11 mouse cellular contexts compared by ENCODE assay signal in genomic region chr11:119807431-119808031, GRCm38 (mm10).
A peak's percentile ranks its signal among the peaks of the same experiment; 100 is the strongest.
DNase-seq lines count a peak whose midpoint lies in the region; ATAC-seq and TF ChIP-seq lines count a peak whose summit lies in the region.
"Had no signal": no experiment of that assay in that cellular context is flagged by ENCODE, and none has a peak within 500 bp of the region (broad histone marks: within the 10 kb centered on the region; RNA-seq: fewer than 3 reads in every experiment).

No protein-coding gene starts in this region.

- DNase-seq in layer of hippocampus, adult 11-12 months (ENCODE audit: low spot score): peak; percentile 54
- no peak for DNase-seq in layer of hippocampus, adult 9-10 months (ENCODE audit: low spot score)
- DNase-seq in layer of hippocampus, adult 9-11 months: peak; percentile 61
- no peak for DNase-seq in midbrain, postnatal 0 days (ENCODE audit: low spot score)
- DNase-seq in spleen, adult 18-20 months: no peak
- DNase-seq in kidney, adult 2 months: no peak
- no peak for DNase-seq in kidney, postnatal 10 days
- DNase-seq: cerebellum, postnatal 36 days; gastrocnemius, postnatal 10 days had no signal

- peak overlapping the region; percentile 86 for H3K27ac ChIP-seq in bone marrow macrophage, adult 2 months (ENCODE audit: insufficient read depth, low read depth, low read length)
- peak overlapping the region; percentile 12; the same call in 1 of the 2 replicates for H3K27ac ChIP-seq in midbrain, postnatal 0 days (ENCODE audit: low read depth, low read length)
- H3K27ac ChIP-seq in kidney, adult 2 months (ENCODE audit: insufficient read depth, low read depth, low read length): no peak overlapping the region
- H3K27ac ChIP-seq: neural tube, embryonic 12.5 days had no signal

- TF ChIP-seq POLR2A in bone marrow macrophage, adult 2 months (IDR thresholded peaks at IDR 0.05; ENCODE audit: borderline replicate concordance, low read depth, low read length): no peak
- no peak for TF ChIP-seq POLR2A in kidney, adult 2 months (IDR thresholded peaks at IDR 0.05; ENCODE audit: low read depth, low read length)

- no peak overlapping the region for H3K4me2 ChIP-seq in midbrain, postnatal 0 days (ENCODE audit: low read depth, low read length, poor library complexity, severe bottlenecking)
- H3K4me2 ChIP-seq: neural tube, embryonic 12.5 days had no signal

- peaks cover 62% of the 10 kb centered on the region for H3K4me1 ChIP-seq in bone marrow macrophage, adult 2 months (ENCODE audit: control insufficient read depth, insufficient read depth, low read length)
- H3K4me1 ChIP-seq in midbrain, postnatal 0 days (ENCODE audit: insufficient read depth, low read length): peaks cover 4% of the 10 kb centered on the region; the same call in 1 of the 2 replicates
- H3K4me1 ChIP-seq in kidney, adult 2 months (ENCODE audit: control insufficient read depth, insufficient read depth, low read length): no peaks in the 10 kb centered on the region

- H3K4me3 ChIP-seq in bone marrow macrophage, adult 2 months (ENCODE audit: insufficient read depth, low read length): peak overlapping the region; percentile 19
- no peak overlapping the region for H3K4me3 ChIP-seq in midbrain, postnatal 0 days (ENCODE audit: low read depth, low read length)
- H3K4me3 ChIP-seq in kidney, adult 2 months (ENCODE audit: insufficient read depth, low read depth, low read length): no peak overlapping the region
- H3K4me3 ChIP-seq: neural tube, embryonic 12.5 days had no signal

- no peak for ATAC-seq in midbrain, postnatal 0 days (ENCODE audit: low FRiP score)

- WGBS in midbrain, postnatal 0 days: 61% methylated on average over 7 of the region's 7 CpGs
- 74% methylated on average over 7 of the region's 7 CpGs for WGBS in kidney, adult 2 months

- TF ChIP-seq CTCF in bone marrow macrophage, adult 2 months (IDR thresholded peaks at IDR 0.05; ENCODE audit: low read depth, low read length): no peak
- no peak for TF ChIP-seq CTCF in midbrain, postnatal 0 days (IDR thresholded peaks at IDR 0.05)
- no peak for TF ChIP-seq CTCF in kidney, adult 2 months (conservative IDR thresholded peaks at IDR 0.05; ENCODE audit: insufficient read depth, insufficient read length, low read depth, low read length)

- no peaks in the 10 kb centered on the region for H3K27me3 ChIP-seq in midbrain, postnatal 0 days (ENCODE audit: insufficient read depth, low read length)
- H3K27me3 ChIP-seq in kidney, adult 2 months (replicated peaks; ENCODE audit: control insufficient read depth, insufficient read depth, low read length): no peaks in the 10 kb centered on the region
- H3K27me3 ChIP-seq: neural tube, embryonic 12.5 days had no signal

- peaks cover 1% of the 10 kb centered on the region; the same call in 1 of the 2 replicates for H3K36me3 ChIP-seq in midbrain, postnatal 0 days (ENCODE audit: insufficient read depth, low read length)
- no peaks in the 10 kb centered on the region for H3K36me3 ChIP-seq in kidney, adult 2 months (ENCODE audit: control insufficient read depth, insufficient read depth, low read length)

- no peaks in the 10 kb centered on the region for H3K9me3 ChIP-seq in midbrain, postnatal 0 days (ENCODE audit: low read length)
- H3K9me3 ChIP-seq: neural tube, embryonic 12.5 days had no signal

- H3K9ac ChIP-seq in midbrain, postnatal 0 days (replicated peaks; ENCODE audit: low read length, poor library complexity, severe bottlenecking): no peak overlapping the region
- H3K9ac ChIP-seq: neural tube, embryonic 12.5 days had no signal

Comparison
In these comparisons a context has a peak if more than half of its experiments do, and no peak if none do; other contexts are left out.
1. DNase-seq: peak in layer of hippocampus, adult 11-12 months (single experiment) and layer of hippocampus, adult 9-11 months (single experiment); none in layer of hippocampus, adult 9-10 months (single experiment), midbrain, postnatal 0 days (single experiment), spleen, adult 18-20 months (0 of 2), kidney, adult 2 months (single experiment) and kidney, postnatal 10 days (single experiment).